Mouse (Mus musculus) liver, postnatal 0 days (tissue): ENCODE results near the gene Olfr126. TPM values are rescaled to one million over a fixed set of nuclear protein-coding genes. Genes with fewer than 3 reads are reported as not detected.

ENCODE experiments used
- ATAC-seq: fragments of 200-750 bp; cut with Nextera tagmentation; 2 replicates; pipeline ENCODE4 v1.8.0; 2017; ENCODE audit warnings: mild to moderate bottlenecking, moderate library complexity
- DNase-seq: peaks from one replicate; pipeline ENCODE4 v3.0.0-alpha.2; 2016
- H3K27ac ChIP-seq: fragments of 300-500 bp; sonication (generic); 2 replicates; pipeline ENCODE4 v1.5.1; 2014; ENCODE audit warnings: antibody characterized with exemption, moderate library complexity, mild to moderate bottlenecking, low read depth
- H3K27me3 ChIP-seq: fragments of 300-500 bp; sonication (generic); 2 replicates; pipeline ENCODE4 v1.6.1; 2014; ENCODE audit warnings: low read length, control low read depth, mixed read lengths; ENCODE audit not compliant: insufficient read depth
- H3K36me3 ChIP-seq: fragments of 300-500 bp; sonication (generic); replicated peaks from 2 replicates; pipeline ENCODE4 v1.6.1; 2014; ENCODE audit warnings: mild to moderate bottlenecking, control low read depth, low read length, moderate library complexity, mixed read lengths; ENCODE audit not compliant: insufficient read depth
- H3K4me1 ChIP-seq: fragments of 300-500 bp; sonication (generic); 2 replicates; pipeline ENCODE4 v1.6.1; 2014; ENCODE audit warnings: antibody characterized with exemption, mild to moderate bottlenecking, control low read depth; ENCODE audit not compliant: insufficient read depth
- H3K4me2 ChIP-seq: fragments of 300-500 bp; sonication (generic); 2 replicates; pipeline ENCODE4 v1.6.1; 2014; ENCODE audit warnings: low read depth, mild to moderate bottlenecking, low read length, moderate library complexity, mixed read lengths
- H3K4me3 ChIP-seq: fragments of 300-500 bp; sonication (generic); 2 replicates; pipeline ENCODE4 v1.5.1; 2014; ENCODE audit warnings: low read depth, low read length
- H3K9ac ChIP-seq: fragments of 300-500 bp; sonication (generic); replicated peaks from 2 replicates; pipeline ENCODE4 v1.6.1; 2014; ENCODE audit warnings: mild to moderate bottlenecking, moderate library complexity
- H3K9me3 ChIP-seq: fragments of 300-500 bp; sonication (generic); 2 replicates; pipeline ENCODE4 v1.6.1; 2016; ENCODE audit warnings: mild to moderate bottlenecking, control low read depth, low read length, mixed read lengths
- CTCF ChIP-seq: sonication (generic); IDR thresholded peaks from 2 replicates; pipeline ENCODE4 v1.5.1; 2016; ENCODE audit warnings: antibody characterized with exemption, low read depth
- EP300 ChIP-seq: IDR thresholded peaks from 2 replicates; pipeline ENCODE4 v1.6.1; 2016; ENCODE audit warnings: antibody characterized with exemption, low read depth, mild to moderate bottlenecking
- WGBS: fragments of 180-500 bp; shearing (Covaris S2); extraction: QIAGEN DNeasy Blood & Tissue Kit; methylation state at CpG from one replicate; pipeline ENCODE4 v1.1.7; 2014; ENCODE audit not compliant: insufficient replicate concordance; 5-methylcytosine and 5-hydroxymethylcytosine counted together
- polyA plus RNA-seq: library from polyadenylated mRNA; unstranded; fragments of >200 nt; fragmentation: Nextera tagmentation; extraction: Ambion mirVana; gene quantifications from 2 replicates; pipeline ENCODE4 v1.2.1, GENCODE M21; 2015

Olfr126 gene
- not detected in 2 replicates for polyA plus RNA-seq

- ATAC-seq (no peak), DNase-seq (no peak)
- Histone ChIP-seq H3K4me3 (no peak within 1 kb of the TSS), H3K9me3 (no peaks in the 10 kb centered on the region), H3K27ac (no peak within 1 kb of the TSS), H3K27me3 (no peaks in the 10 kb centered on the region), H3K36me3 (no peaks in the 10 kb centered on the region), H3K4me2 (no peak within 1 kb of the TSS), H3K4me1 (no peaks in the 10 kb centered on the region), H3K9ac (no peak within 1 kb of the TSS)
- TF ChIP-seq EP300 (no peak), CTCF (no peak)
These were observed at the start of gene Olfr126 for GRCm38 (mm10) chr17:37847183-37847582. Gene Olfr126, plus strand, starts transcription at chr17:37847483.

- TF ChIP-seq EP300 (no peak), CTCF (no peak)
- H3K27ac ChIP-seq = no peak within 1 kb of the TSS
- H3K9me3 ChIP-seq = peaks cover 3% of the 10 kb centered on the region; the same call in 1 of the 2 replicates
- no peak within 1 kb of the TSS for H3K9ac ChIP-seq
- DNase-seq (no peak), ATAC-seq (no peak)
- no peaks in the 10 kb centered on the region for H3K36me3 ChIP-seq
- H3K4me2 ChIP-seq = no peak within 1 kb of the TSS
- no peaks in the 10 kb centered on the region for H3K4me1 ChIP-seq
- no peaks in the 10 kb centered on the region for H3K27me3 ChIP-seq
- 71% methylated on average over 3 of the region's 3 CpGs for WGBS
- H3K4me3 ChIP-seq = no peak within 1 kb of the TSS
These were observed 47.7 kb upstream of the Olfr126 start, which contains the start of gene Olfr124 for GRCm38 (mm10) chr17:37799588-37799987. Gene Olfr124, plus strand, starts transcription at chr17:37799888.

GRCm38 (mm10) chr17:37832649-37833048, 14.6 kb upstream of the Olfr126 start, which contains the start of gene Olfr125:
Gene Olfr125, plus strand, starts transcription at chr17:37832949.
- Histone ChIP-seq H3K27ac (no peak within 1 kb of the TSS), H3K36me3 (no peaks in the 10 kb centered on the region), H3K4me1 (no peaks in the 10 kb centered on the region), H3K27me3 (no peaks in the 10 kb centered on the region), H3K9ac (no peak within 1 kb of the TSS), H3K4me3 (no peak within 1 kb of the TSS), H3K4me2 (no peak within 1 kb of the TSS), H3K9me3 (no peaks in the 10 kb centered on the region)
- no peak for ATAC-seq
- no peak for DNase-seq
- TF ChIP-seq EP300 (no peak), CTCF (no peak)

GRCm38 (mm10) chr17:37863901-37864300, 16.6 kb downstream of the Olfr126 start:
- Histone ChIP-seq H3K9me3 (no peaks in the 10 kb centered on the region), H3K4me2 (no peak overlapping the region), H3K4me1 (no peaks in the 10 kb centered on the region), H3K36me3 (no peaks in the 10 kb centered on the region), H3K4me3 (no peak overlapping the region), H3K9ac (no peak overlapping the region), H3K27me3 (no peaks in the 10 kb centered on the region), H3K27ac (no peak overlapping the region)
- DNase-seq (no peak), ATAC-seq (no peak)
- 59% methylated on average over 2 of the region's 2 CpGs for WGBS
- TF ChIP-seq CTCF (no peak), EP300 (no peak)

- Histone ChIP-seq H3K27me3 (no peaks in the 10 kb centered on the region), H3K36me3 (no peaks in the 10 kb centered on the region), H3K4me1 (no peaks in the 10 kb centered on the region), H3K4me2 (no peak overlapping the region), H3K9ac (no peak overlapping the region), H3K27ac (no peak overlapping the region), H3K4me3 (no peak overlapping the region), H3K9me3 (no peaks in the 10 kb centered on the region)
- DNase-seq (no peak), ATAC-seq (no peak)
- no peak for TF ChIP-seq EP300
- TF ChIP-seq CTCF = no peak
- WGBS = 30% methylated on average over 8 of the region's 8 CpGs
These were observed 22.5 kb downstream of the Olfr126 start for GRCm38 (mm10) chr17:37869676-37870205.

GRCm38 (mm10) chr17:37873830-37874229, 26.5 kb downstream of the Olfr126 start:
- no peak for ATAC-seq
- no peaks in the 10 kb centered on the region for H3K4me1 ChIP-seq
- no peak for TF ChIP-seq EP300
- no peak for TF ChIP-seq CTCF
- no peak overlapping the region for H3K9ac ChIP-seq
- 62% methylated on average over 3 of the region's 3 CpGs for WGBS
- no peak overlapping the region for H3K27ac ChIP-seq
- H3K27me3 ChIP-seq = no peaks in the 10 kb centered on the region
- H3K36me3 ChIP-seq = no peaks in the 10 kb centered on the region
- H3K9me3 ChIP-seq = no peaks in the 10 kb centered on the region
- DNase-seq = no peak
- H3K4me3 ChIP-seq = no peak overlapping the region
- H3K4me2 ChIP-seq = no peak overlapping the region

GRCm38 (mm10) chr17:37900137-37900536, 52.9 kb downstream of the Olfr126 start, which contains the start of gene Olfr127:
Gene Olfr127, plus strand, starts transcription at chr17:37900437.
- DNase-seq (no peak), ATAC-seq (no peak)
- Histone ChIP-seq H3K4me2 (no peak within 1 kb of the TSS), H3K9me3 (no peaks in the 10 kb centered on the region), H3K27ac (no peak within 1 kb of the TSS), H3K36me3 (no peaks in the 10 kb centered on the region), H3K27me3 (no peaks in the 10 kb centered on the region), H3K4me1 (no peaks in the 10 kb centered on the region), H3K4me3 (no peak within 1 kb of the TSS), H3K9ac (no peak within 1 kb of the TSS)
- TF ChIP-seq EP300 (no peak), CTCF (no peak)
- WGBS = 52% methylated on average over 1 of the region's 1 CpGs

Other genes with a start within 250 kb of the Olfr126 start
- not detected in 2 replicates for gene Olfr115, start 220.4 kb upstream of the Olfr126 start, polyA plus RNA-seq
- not detected in 2 replicates for gene Olfr116, start 220.3 kb upstream of the Olfr126 start, polyA plus RNA-seq
- not detected in 2 replicates for gene Olfr117, start 183.7 kb upstream of the Olfr126 start, polyA plus RNA-seq
- gene Olfr118, start 180.5 kb upstream of the Olfr126 start, polyA plus RNA-seq = not detected in 2 replicates
- gene Olfr119, start 150.9 kb upstream of the Olfr126 start, polyA plus RNA-seq = not detected in 2 replicates
- not detected in 2 replicates for gene Olfr120, start 125.7 kb upstream of the Olfr126 start, polyA plus RNA-seq
- not detected in 2 replicates for gene Olfr121, start 98.6 kb upstream of the Olfr126 start, polyA plus RNA-seq
- gene Olfr122, start 78.9 kb upstream of the Olfr126 start, polyA plus RNA-seq = not detected in 2 replicates
- not detected in 2 replicates for gene Olfr123, start 54.0 kb upstream of the Olfr126 start, polyA plus RNA-seq
- gene Olfr124, start 47.6 kb upstream of the Olfr126 start, polyA plus RNA-seq = not detected in 2 replicates
- gene Olfr125, start 14.5 kb upstream of the Olfr126 start, polyA plus RNA-seq = not detected in 2 replicates
- not detected in 2 replicates for gene Olfr127, start 53.0 kb downstream of the Olfr126 start, polyA plus RNA-seq
- not detected in 2 replicates for gene Olfr128, start 73.1 kb downstream of the Olfr126 start, polyA plus RNA-seq
- gene Olfr761, start 105.6 kb downstream of the Olfr126 start, polyA plus RNA-seq = not detected in 2 replicates
- gene Olfr129, start 212.6 kb downstream of the Olfr126 start, polyA plus RNA-seq = not detected in 2 replicates
- gene Olfr130, start 216.4 kb downstream of the Olfr126 start, polyA plus RNA-seq = not detected in 2 replicates
- gene Olfr131, start 241.2 kb downstream of the Olfr126 start, polyA plus RNA-seq = not detected in 2 replicates